Mouse (Mus musculus) heart, adult 8-10 months (tissue): ENCODE results near the gene Gm40193. TPM values are rescaled to one million over a fixed set of nuclear protein-coding genes. Genes with fewer than 3 reads are reported as not detected.

Source experiments
- DNase-seq: peaks from one replicate; pipeline ENCODE4 v3.0.0; 2022; ENCODE audit warnings: low spot score
- total RNA-seq, 4 experiments: library from RNA; stranded (reverse); gene quantifications; 2 replicates each; pipeline ENCODE4 v1.2.4; 2022

Gm40193 gene
- total RNA-seq, 4 experiments from 2014 or later, result not detected

GRCm38 (mm10) chr11:70506962-70507515, 25.7 kb downstream of the Gm40193 start:
- DNase-seq, result no peak

GRCm38 (mm10) chr11:70506385-70506784, 26.4 kb downstream of the Gm40193 start:
- DNase-seq, result peak; percentile 84

DNA sequence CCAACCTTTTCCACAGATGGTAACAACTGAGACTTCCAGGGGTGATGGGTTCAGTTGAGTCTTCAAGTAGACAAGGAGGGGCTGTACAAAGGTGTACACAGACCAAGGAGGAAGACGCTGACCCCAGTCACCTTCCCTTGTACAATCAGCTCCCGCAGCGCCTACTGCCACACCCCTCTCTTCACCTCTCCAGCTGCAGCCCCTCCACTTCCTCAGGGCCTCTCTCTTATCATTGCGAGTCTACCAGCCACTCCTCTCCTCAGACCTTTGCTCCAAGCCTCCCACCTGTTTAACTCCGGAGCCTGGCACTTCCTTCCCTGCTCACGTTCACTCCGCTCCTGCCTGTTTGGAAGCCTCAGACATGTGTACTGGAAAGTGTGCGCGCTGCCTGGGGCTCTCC, 27.8 kb downstream of the Gm40193 start, which contains the start of gene Tm4sf5:
Gene Tm4sf5, plus strand, starts transcription at position 275 of the 400 bp plus-strand sequence.
- DNase-seq, result no peak

DNA sequence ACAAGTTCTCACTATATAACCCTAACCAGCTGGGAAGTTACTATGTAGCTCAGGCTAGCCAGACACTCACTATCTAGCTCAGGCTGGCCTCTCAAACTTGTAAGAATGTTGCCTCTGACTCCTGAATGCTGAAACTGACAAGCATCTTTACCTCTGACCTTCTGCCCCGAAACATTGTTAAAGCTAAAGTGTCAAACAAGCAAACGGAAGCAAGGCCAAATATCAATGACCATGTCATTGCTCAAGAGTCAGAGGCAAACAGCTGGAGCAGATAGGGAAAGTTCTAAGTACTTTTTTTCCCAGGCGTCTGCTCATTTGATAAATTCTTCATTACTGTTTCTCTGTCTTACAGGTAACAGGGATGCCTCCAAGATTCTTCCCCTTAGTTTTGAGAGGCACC, 30.7 kb downstream of the Gm40193 start:
- no peak for DNase-seq

DNA sequence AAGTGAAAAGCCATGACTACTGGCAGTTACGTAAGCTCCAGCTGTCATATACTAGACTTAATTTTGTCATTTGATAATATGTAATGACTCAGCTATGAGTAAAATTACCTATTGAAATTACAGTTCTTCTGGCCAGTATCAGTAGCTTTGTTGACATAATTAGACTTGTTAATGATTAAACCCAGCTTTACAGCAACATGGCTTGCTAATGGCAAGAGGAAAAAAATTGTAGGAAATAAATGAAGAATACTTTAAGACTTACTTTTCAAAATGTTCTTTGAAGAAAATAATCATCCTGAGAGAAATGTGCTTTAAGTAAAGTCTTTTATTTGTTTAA, 32.3 kb downstream of the Gm40193 start:
- no peak for DNase-seq

GRCm38 (mm10) chr11:70499566-70500475, 32.9 kb downstream of the Gm40193 start:
- DNase-seq, result no peak

DNA sequence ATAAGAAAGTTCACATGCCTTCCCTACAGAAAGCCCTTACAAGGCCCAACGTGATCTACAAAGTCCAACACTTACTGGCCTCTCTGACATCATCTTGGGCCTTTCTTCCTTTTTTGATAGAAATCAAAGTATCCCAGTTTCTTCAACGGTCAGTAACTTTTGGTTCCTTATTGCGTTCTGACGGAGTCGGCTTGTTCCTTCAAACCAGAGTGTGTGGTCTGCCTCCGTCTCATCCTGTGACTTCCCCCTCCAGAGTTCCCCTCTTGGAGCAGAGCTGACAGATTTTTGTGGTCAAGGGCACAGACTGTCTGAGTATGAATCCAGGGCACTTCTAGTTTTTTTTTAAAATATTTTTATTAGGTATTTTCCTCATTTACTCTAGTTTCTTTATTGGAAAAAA, 43.1 kb downstream of the Gm40193 start:
- DNase-seq, result no peak

GRCm38 (mm10) chr11:70489138-70489537, 43.6 kb downstream of the Gm40193 start:
- no peak for DNase-seq

GRCm38 (mm10) chr11:70487816-70488215, 44.9 kb downstream of the Gm40193 start:
- DNase-seq, result peak; percentile 51

DNA sequence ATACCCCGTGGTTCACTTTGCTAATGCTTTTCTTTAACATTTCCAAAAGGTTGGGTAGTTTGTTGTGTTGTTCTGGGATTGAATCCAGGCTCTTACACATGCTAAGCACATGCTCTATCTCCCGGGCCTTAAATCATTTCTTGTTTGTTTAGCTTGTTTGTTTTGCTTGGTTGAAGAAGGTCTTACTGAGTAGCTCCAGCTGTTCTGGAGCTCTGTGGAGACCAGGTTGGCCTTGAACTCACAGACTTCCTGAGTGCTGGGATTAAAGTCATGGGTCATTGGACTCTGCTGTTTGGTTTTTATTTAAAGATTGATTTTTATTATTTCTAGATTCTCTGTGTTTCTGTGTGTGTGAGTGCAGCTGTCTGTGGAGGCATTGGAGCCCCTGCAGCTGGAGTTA, 47.2 kb downstream of the Gm40193 start:
- DNase-seq, result no peak

Other genes starting within 250 kb of the Gm40193 start
- gene Alox12e, start 210.3 kb downstream of the Gm40193 start, total RNA-seq, result not detected
- 10 to 100 TPM in 1 of 4 experiments, 1 to 10 TPM in 1, under 1 TPM in 2; 0.25 to 79.7 (median 1.2) TPM for gene Alox15, start 180.9 kb downstream of the Gm40193 start, total RNA-seq
- 10 to 100 TPM; 19.1 to 23.0 (median 20.6) TPM for gene Pelp1, start 122.9 kb downstream of the Gm40193 start, total RNA-seq
- gene Arrb2, start 100.3 kb downstream of the Gm40193 start, total RNA-seq, result 10 to 100 TPM in 2 of 4 experiments, 1 to 10 TPM in 2; 9.0 to 10.9 (median 9.9) TPM
- 10 to 100 TPM in 1 of 4 experiments, 1 to 10 TPM in 3; 5.9 to 10.6 (median 6.9) TPM for gene Med11, start 81.0 kb downstream of the Gm40193 start, total RNA-seq
- gene Zmynd15, start 73.5 kb downstream of the Gm40193 start, total RNA-seq, result 1 to 10 TPM; 1.1 to 2.7 (median 1.9) TPM
- 10 to 100 TPM in 1 of 4 experiments, 1 to 10 TPM in 3; 8.4 to 10.3 (median 9.6) TPM for gene Cxcl16, start 73.0 kb downstream of the Gm40193 start, total RNA-seq
- gene Tm4sf5, start 27.7 kb downstream of the Gm40193 start, total RNA-seq, result 1 to 10 TPM in 3 of 4 experiments, under 1 TPM in 1; 0.49 to 2.2 (median 1.5) TPM
- gene Vmo1, start 18.3 kb downstream of the Gm40193 start, total RNA-seq, result not detected
- not detected for gene Gltpd2, start 13.7 kb downstream of the Gm40193 start, total RNA-seq
- gene Psmb6, start 7.6 kb downstream of the Gm40193 start, total RNA-seq, result 100 to 1,000 TPM; 218 to 249 (median 234) TPM
- 1 to 10 TPM; 6.2 to 8.6 (median 8.2) TPM for gene Pld2, start 7.1 kb upstream of the Gm40193 start, total RNA-seq
- 10 to 100 TPM; 47.8 to 52.8 (median 49.4) TPM for gene Mink1, start 29.9 kb upstream of the Gm40193 start, total RNA-seq
- not detected for gene 4930544D05Rik, start 82.9 kb upstream of the Gm40193 start, total RNA-seq
- not detected for gene Chrne, start 86.3 kb upstream of the Gm40193 start, total RNA-seq
- gene Gp1ba, start 106.2 kb upstream of the Gm40193 start, total RNA-seq, result under 1 TPM; 0.31 to 0.55 (median 0.54) TPM
- 10 to 100 TPM; 53.0 to 67.3 (median 58.7) TPM for gene Rnf167, start 114.3 kb upstream of the Gm40193 start, total RNA-seq
- gene Slc25a11, start 114.5 kb upstream of the Gm40193 start, total RNA-seq, result 100 to 1,000 TPM; 640 to 724 (median 656) TPM
- 100 to 1,000 TPM; 243 to 295 (median 274) TPM for gene Pfn1, start 121.7 kb upstream of the Gm40193 start, total RNA-seq
- 1,000 to 10,000 TPM; 1,693 to 1,917 (median 1,770) TPM for gene Eno3, start 124.3 kb upstream of the Gm40193 start, total RNA-seq
- gene Spag7, start 136.5 kb upstream of the Gm40193 start, total RNA-seq, result 100 to 1,000 TPM in 1 of 4 experiments, 10 to 100 TPM in 3; 89.6 to 119 (median 95.7) TPM
- gene Camta2, start 155.2 kb upstream of the Gm40193 start, total RNA-seq, result 10 to 100 TPM; 32.4 to 41.1 (median 34.2) TPM
- gene Inca1, start 167.2 kb upstream of the Gm40193 start, total RNA-seq, result 1 to 10 TPM; 5.1 to 6.7 (median 5.6) TPM
- 100 to 1,000 TPM; 456 to 555 (median 507) TPM for gene Kif1c, start 167.6 kb upstream of the Gm40193 start, total RNA-seq
- 1 to 10 TPM; 6.1 to 8.6 (median 7.5) TPM for gene Zfp3, start 231.3 kb upstream of the Gm40193 start, total RNA-seq